Mouse (Mus musculus): Measurements from ENCODE around the gene Large1. TPM values are rescaled to one million over a fixed set of nuclear protein-coding genes. Genes with fewer than 3 reads are reported as not detected.

Gene Large1
- polyA plus RNA-seq, 1 experiment from 2014 or later, result 7.3 TPM

DNA sequence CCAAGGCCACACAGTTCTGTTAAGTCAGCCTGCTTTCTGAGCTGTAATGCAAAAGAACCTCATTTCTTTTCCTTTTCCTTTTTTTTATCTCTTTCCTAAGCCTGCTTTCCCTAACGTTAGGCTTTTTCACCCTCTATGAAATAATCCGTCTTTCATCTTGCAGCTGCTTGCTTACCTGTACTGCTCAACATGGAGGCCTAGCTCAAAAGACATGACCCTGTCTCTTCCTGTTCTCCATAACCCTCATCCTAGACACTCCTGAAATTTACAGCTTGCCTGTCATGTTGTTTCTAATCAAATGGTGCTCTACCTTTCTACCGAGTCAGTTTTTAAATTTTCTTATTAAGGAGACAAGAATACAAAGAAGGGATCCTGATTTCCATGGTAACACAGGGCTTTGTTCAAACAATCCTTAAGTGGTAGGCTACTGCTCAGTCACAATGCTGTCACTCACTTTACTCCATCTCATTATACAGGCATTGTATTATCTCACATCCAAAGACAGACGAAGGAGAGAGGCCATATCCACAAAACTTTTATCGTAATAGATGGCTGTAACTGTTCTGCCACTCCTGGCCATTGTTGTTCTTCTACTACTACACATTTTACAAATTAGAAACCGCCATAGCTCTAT is 134.0 kb downstream of the Large1 start:
- 60% methylated on average over 6 of the region's 6 CpGs for WGBS
- H3K9me3 ChIP-seq, result no peaks in the 10 kb centered on the region
- no peaks in the 10 kb centered on the region for H3K27me3 ChIP-seq (ENCODE audit: insufficient read depth, poor library complexity, severe bottlenecking)
- H3K27ac ChIP-seq, result no peak overlapping the region
- DNase-seq (ENCODE audit: low spot score), result no peak
- 0 out of 2 replicates have a peak, but pooled peaks cover 6% of the 10 kb centered on the region for H3K4me1 ChIP-seq (replicated peaks)
- H3K4me3 ChIP-seq, result no peak overlapping the region
- H3K36me3 ChIP-seq, result no peaks in the 10 kb centered on the region

- DNase-seq (ENCODE audit: low spot score), result no peak
Observed at GRCm38 (mm10) chr8:73206831-73207230, 146.5 kb downstream of the Large1 start.

DNA sequence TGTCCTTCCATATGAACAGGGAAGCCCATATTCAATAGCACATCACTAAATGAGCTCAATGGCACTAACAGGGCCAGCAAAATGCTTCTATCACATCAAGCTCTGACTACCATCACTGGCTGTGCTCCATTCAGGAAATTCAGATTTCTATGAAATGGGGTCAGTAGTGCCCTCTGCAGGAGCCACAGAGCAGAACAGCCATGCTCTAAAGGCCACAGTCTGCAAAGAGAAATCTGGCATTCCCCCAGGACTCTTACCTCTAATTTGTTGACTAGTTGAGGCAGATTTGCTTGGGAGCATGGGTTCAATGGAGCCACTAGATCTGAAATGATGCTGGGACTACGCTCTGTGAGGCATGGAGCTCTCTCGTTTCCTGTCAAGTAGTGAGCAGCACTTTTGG is 151.5 kb downstream of the Large1 start:
- no peak overlapping the region for H3K4me3 ChIP-seq
- no peak overlapping the region for H3K27ac ChIP-seq
- no peaks in the 10 kb centered on the region for H3K27me3 ChIP-seq (ENCODE audit: insufficient read depth, poor library complexity, severe bottlenecking)
- no peaks in the 10 kb centered on the region for H3K36me3 ChIP-seq
- DNase-seq (ENCODE audit: low spot score), result no peak
- no peaks in the 10 kb centered on the region for H3K4me1 ChIP-seq (replicated peaks)
- H3K9me3 ChIP-seq, result no peaks in the 10 kb centered on the region
- 86% methylated on average over 2 of the region's 2 CpGs for WGBS

More at GRCm38 (mm10) chr8:73206831-73207230, 146.5 kb downstream of the Large1 start:
- Histone ChIP-seq H3K4me3 (no peak overlapping the region), H3K4me1 (replicated peaks) (no peaks in the 10 kb centered on the region), H3K9me3 (no peaks in the 10 kb centered on the region), H3K27me3 (ENCODE audit: insufficient read depth, poor library complexity, severe bottlenecking) (no peaks in the 10 kb centered on the region), H3K36me3 (no peaks in the 10 kb centered on the region), H3K27ac (no peak overlapping the region)

DNA sequence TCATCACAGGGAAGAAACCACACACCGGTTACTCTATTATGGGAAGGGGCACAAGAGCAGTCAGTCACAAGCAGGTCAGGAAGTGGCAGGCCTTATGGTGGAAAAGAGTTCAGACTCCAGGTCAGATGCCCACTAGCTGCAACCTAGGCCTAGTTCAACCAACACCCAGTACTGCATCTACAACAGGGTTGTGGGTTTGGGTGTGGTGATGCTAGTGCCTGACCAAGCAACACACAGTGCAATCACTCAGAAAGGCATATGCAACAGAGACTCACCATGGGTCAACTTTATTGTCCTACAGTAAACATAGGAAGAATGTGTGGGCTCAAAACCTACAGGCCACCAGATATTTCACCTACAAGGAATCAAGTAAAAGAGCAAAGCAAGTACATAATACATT is 155.6 kb downstream of the Large1 start:
- 100% methylated on average over 1 of the region's 1 CpGs for WGBS
- H3K4me1 ChIP-seq (replicated peaks), result no peaks in the 10 kb centered on the region
- no peak overlapping the region for H3K27ac ChIP-seq
- H3K9me3 ChIP-seq, result no peaks in the 10 kb centered on the region
- DNase-seq (ENCODE audit: low spot score), result no peak
- H3K27me3 ChIP-seq (ENCODE audit: insufficient read depth, poor library complexity, severe bottlenecking), result no peaks in the 10 kb centered on the region
- no peaks in the 10 kb centered on the region for H3K36me3 ChIP-seq
- H3K4me3 ChIP-seq, result no peak overlapping the region

GRCm38 (mm10) chr8:73188684-73189083 is 164.7 kb downstream of the Large1 start:
- no peaks in the 10 kb centered on the region for H3K4me1 ChIP-seq (replicated peaks)
- WGBS, result 83% methylated on average over 1 of the region's 1 CpGs
- no peaks in the 10 kb centered on the region for H3K27me3 ChIP-seq (ENCODE audit: insufficient read depth, poor library complexity, severe bottlenecking)
- no peak overlapping the region for H3K4me3 ChIP-seq
- no peak overlapping the region for H3K27ac ChIP-seq
- no peak for DNase-seq (ENCODE audit: low spot score)
- no peaks in the 10 kb centered on the region for H3K9me3 ChIP-seq
- no peaks in the 10 kb centered on the region for H3K36me3 ChIP-seq

GRCm38 (mm10) chr8:73187381-73187780 is 166.0 kb downstream of the Large1 start:
- Histone ChIP-seq H3K4me3 (no peak overlapping the region), H3K27ac (no peak overlapping the region), H3K27me3 (ENCODE audit: insufficient read depth, poor library complexity, severe bottlenecking) (no peaks in the 10 kb centered on the region), H3K4me1 (replicated peaks) (no peaks in the 10 kb centered on the region), H3K36me3 (no peaks in the 10 kb centered on the region), H3K9me3 (no peaks in the 10 kb centered on the region)
- WGBS, result 88% methylated on average over 1 of the region's 1 CpGs
- no peak for DNase-seq (ENCODE audit: low spot score)

DNA sequence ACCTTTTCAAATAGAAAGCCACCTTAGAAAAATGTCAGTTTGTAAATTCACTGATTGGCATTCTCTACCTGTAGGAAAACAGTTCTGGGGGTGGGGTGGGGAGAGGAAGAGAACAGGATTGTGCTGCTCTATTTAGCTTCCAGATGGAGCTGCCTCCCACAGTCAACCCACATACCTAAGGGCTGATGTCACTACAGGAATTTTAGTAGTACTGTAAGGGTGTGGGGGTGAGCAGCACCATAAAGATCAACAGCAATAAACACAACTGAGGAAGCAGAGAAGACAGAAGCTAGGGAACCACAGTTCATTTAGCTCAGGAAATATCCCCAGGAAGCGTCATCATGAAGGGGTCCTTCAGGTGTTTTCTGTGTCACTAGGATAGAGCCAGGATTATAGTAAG is 174.9 kb downstream of the Large1 start:
- 80% methylated on average over 1 of the region's 1 CpGs for WGBS

GRCm38 (mm10) chr8:73172661-73173060 is 180.7 kb downstream of the Large1 start:
- no peak for DNase-seq (ENCODE audit: low spot score)
- Histone ChIP-seq H3K36me3 (no peaks in the 10 kb centered on the region), H3K9me3 (no peaks in the 10 kb centered on the region), H3K27me3 (ENCODE audit: insufficient read depth, poor library complexity, severe bottlenecking) (no peaks in the 10 kb centered on the region), H3K27ac (no peak overlapping the region), H3K4me3 (no peak overlapping the region), H3K4me1 (replicated peaks) (no peaks in the 10 kb centered on the region)

More for the DNA sequence above, 174.9 kb downstream of the Large1 start:
- no peaks in the 10 kb centered on the region for H3K9me3 ChIP-seq
- H3K4me3 ChIP-seq, result no peak overlapping the region
- no peaks in the 10 kb centered on the region for H3K27me3 ChIP-seq (ENCODE audit: insufficient read depth, poor library complexity, severe bottlenecking)
- H3K4me1 ChIP-seq (replicated peaks), result no peaks in the 10 kb centered on the region
- DNase-seq (ENCODE audit: low spot score), result no peak
- no peak overlapping the region for H3K27ac ChIP-seq
- no peaks in the 10 kb centered on the region for H3K36me3 ChIP-seq

DNA sequence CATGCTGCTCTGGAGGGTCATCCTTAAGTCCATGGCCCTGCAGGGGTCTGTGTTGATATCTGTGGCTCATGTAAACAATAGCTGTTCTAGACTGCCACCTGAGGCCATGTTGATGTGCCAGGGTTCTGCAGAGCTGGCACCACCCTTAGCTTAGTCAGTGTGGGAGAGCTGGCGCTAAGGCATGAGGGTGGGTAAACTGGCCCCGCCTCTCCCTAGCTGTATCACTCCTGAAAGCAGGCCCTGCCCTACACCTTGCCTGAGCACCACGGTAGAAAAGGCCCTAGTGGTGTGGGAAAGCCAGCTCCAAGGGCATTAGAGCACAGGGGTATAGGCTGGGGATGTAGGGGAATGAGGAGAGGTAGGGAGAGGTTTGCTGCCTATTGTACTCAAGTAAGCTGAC is 191.3 kb downstream of the Large1 start:
- Histone ChIP-seq H3K4me1 (replicated peaks) (no peaks in the 10 kb centered on the region), H3K9me3 (no peaks in the 10 kb centered on the region), H3K4me3 (no peak overlapping the region), H3K27ac (no peak overlapping the region), H3K36me3 (no peaks in the 10 kb centered on the region), H3K27me3 (ENCODE audit: insufficient read depth, poor library complexity, severe bottlenecking) (no peaks in the 10 kb centered on the region)
- no peak for DNase-seq (ENCODE audit: low spot score)
- WGBS, result 79% methylated on average over 3 of the region's 3 CpGs

DNA sequence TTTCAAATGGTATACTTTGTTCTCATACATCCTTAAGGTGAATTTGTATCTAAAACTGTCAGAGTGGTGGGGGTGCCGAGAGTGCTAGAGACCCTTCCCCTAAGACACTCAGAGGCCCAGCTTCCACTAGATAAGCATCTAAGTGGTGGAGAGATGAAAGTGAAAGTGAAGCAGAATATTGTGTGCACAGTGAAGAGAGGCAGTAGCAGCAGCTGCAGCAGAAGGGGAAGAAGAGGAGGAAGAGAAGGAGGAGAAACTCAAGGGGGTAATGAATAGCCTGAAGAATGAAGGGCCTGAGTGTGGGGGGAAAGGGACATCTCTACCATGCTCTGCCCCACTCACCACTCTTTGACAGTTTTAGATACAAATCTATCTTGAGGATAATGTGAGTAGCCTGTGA is 191.8 kb downstream of the Large1 start:
- Histone ChIP-seq H3K36me3 (no peaks in the 10 kb centered on the region), H3K27ac (no peak overlapping the region), H3K9me3 (no peaks in the 10 kb centered on the region), H3K4me3 (no peak overlapping the region), H3K4me1 (replicated peaks) (no peaks in the 10 kb centered on the region), H3K27me3 (ENCODE audit: insufficient read depth, poor library complexity, severe bottlenecking) (no peaks in the 10 kb centered on the region)
- 88% methylated on average over 1 of the region's 1 CpGs for WGBS
- no peak for DNase-seq (ENCODE audit: low spot score)

DNA sequence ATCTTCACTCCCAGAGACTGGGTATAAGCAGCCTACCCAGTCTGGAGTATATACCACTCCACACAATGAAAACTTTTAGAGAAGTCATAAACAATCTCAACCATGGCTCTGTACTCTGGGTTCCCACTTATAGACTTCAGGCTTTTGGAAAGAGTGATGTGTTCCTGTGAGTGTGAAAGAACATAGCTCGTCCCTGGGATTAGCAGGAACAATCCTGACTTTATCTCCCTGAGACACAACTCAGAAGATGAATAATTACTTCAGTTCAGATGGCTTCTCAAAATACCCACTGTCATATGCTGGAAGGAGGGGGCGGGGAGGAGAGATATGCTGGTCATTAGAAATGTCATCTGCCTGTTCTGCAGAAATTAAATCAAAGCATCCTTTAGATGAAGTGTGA is 192.4 kb downstream of the Large1 start:
- WGBS, result 87% methylated on average over 2 of the region's 2 CpGs
- Histone ChIP-seq H3K27me3 (ENCODE audit: insufficient read depth, poor library complexity, severe bottlenecking) (no peaks in the 10 kb centered on the region), H3K9me3 (no peaks in the 10 kb centered on the region), H3K4me3 (no peak overlapping the region), H3K36me3 (no peaks in the 10 kb centered on the region), H3K4me1 (replicated peaks) (no peaks in the 10 kb centered on the region), H3K27ac (no peak overlapping the region)
- no peak for DNase-seq (ENCODE audit: low spot score)

- Histone ChIP-seq H3K4me3 (no peak overlapping the region), H3K36me3 (no peaks in the 10 kb centered on the region), H3K27ac (no peak overlapping the region), H3K27me3 (ENCODE audit: insufficient read depth, poor library complexity, severe bottlenecking) (no peaks in the 10 kb centered on the region), H3K4me1 (replicated peaks) (no peaks in the 10 kb centered on the region), H3K9me3 (no peaks in the 10 kb centered on the region)
- WGBS, result 90% methylated on average over 3 of the region's 3 CpGs
- DNase-seq (ENCODE audit: low spot score), result no peak
Observed at GRCm38 (mm10) chr8:73147236-73147635, 206.1 kb downstream of the Large1 start.

GRCm38 (mm10) chr8:73142660-73143395 is 210.5 kb downstream of the Large1 start:
- Histone ChIP-seq H3K27me3 (ENCODE audit: insufficient read depth, poor library complexity, severe bottlenecking) (no peaks in the 10 kb centered on the region), H3K27ac (no peak overlapping the region), H3K9me3 (no peaks in the 10 kb centered on the region), H3K36me3 (no peaks in the 10 kb centered on the region), H3K4me1 (replicated peaks) (no peaks in the 10 kb centered on the region), H3K4me3 (no peak overlapping the region)
- DNase-seq (ENCODE audit: low spot score), result no peak
- WGBS, result 43% methylated on average over 1 of the region's 1 CpGs

All from hindbrain, embryonic 10.5 days (tissue).